Mouse (Mus musculus) MEL (cell line): ENCODE measurements around the gene Abhd15. TPM values are rescaled to one million over a fixed set of nuclear protein-coding genes. Genes with fewer than 3 reads are reported as not detected.
A peak's percentile ranks its signal among the peaks of the same experiment; 100 is the strongest.

Source experiments
- DNase-seq: peaks from one replicate; pipeline ENCODE4 v3.0.0; 2011; ENCODE audit warnings: low read depth, low spot score
- H3K27ac ChIP-seq: 2 replicates; pipeline ENCODE4 v1.5.1; 2012; ENCODE audit warnings: low read depth, mild to moderate bottlenecking, control low read depth, low read length, moderate library complexity; ENCODE audit not compliant: control insufficient read depth
- H3K27me3 ChIP-seq, 2 experiments: fragments of 150-350 bp in 1 of 2; sonication (generic) in 1 of 2; 2 replicates each; pipeline ENCODE4 v1.6.1; 2012; ENCODE audit warnings: low read length in 2 of 2, mild to moderate bottlenecking in 2 of 2, improper control_type of control experiment in 1 of 2, moderate library complexity in 1 of 2; ENCODE audit not compliant: insufficient read depth in 2 of 2, control insufficient read depth in 1 of 2
- H3K36me3 ChIP-seq, 2 experiments: 2 replicates each; pipeline ENCODE4 v1.6.1; 2012 to 2014; ENCODE audit warnings: low read length in 2 of 2, improper control_type of control experiment in 1 of 2, inconsistent platforms in 1 of 2, mild to moderate bottlenecking in 1 of 2; ENCODE audit not compliant: insufficient read depth in 2 of 2, control insufficient read depth in 1 of 2
- H3K4me1 ChIP-seq, 2 experiments: fragments of 150-350 bp in 1 of 2; sonication (generic) in 1 of 2; 2 replicates each; pipeline ENCODE4 v1.6.1; 2012; ENCODE audit warnings: low read length in 2 of 2, improper control_type of control experiment in 1 of 2, mild to moderate bottlenecking in 1 of 2; ENCODE audit not compliant: insufficient read depth in 2 of 2, control insufficient read depth in 1 of 2
- H3K4me3 ChIP-seq, 2 experiments: fragments of 150-350 bp in 1 of 2; sonication (generic) in 1 of 2; 2 replicates each; pipeline ENCODE4 v1.5.1; 2012; ENCODE audit warnings: low read depth in 2 of 2, low read length in 2 of 2, mild to moderate bottlenecking in 2 of 2, moderate library complexity in 2 of 2, control low read depth in 1 of 2, improper control_type of control experiment in 1 of 2; ENCODE audit not compliant: control insufficient read depth in 1 of 2, insufficient read depth in 1 of 2
- H3K79me2 ChIP-seq: 2 replicates; pipeline ENCODE4 v1.6.1; 2012; ENCODE audit warnings: mild to moderate bottlenecking, low read length, moderate library complexity; ENCODE audit not compliant: control insufficient read depth, poor library complexity, insufficient read depth
- H3K9ac ChIP-seq: 2 replicates; pipeline ENCODE4 v1.6.1; 2012; ENCODE audit warnings: low read depth, mild to moderate bottlenecking, control low read depth, low read length, moderate library complexity; ENCODE audit not compliant: control insufficient read depth, poor library complexity, severe bottlenecking
- H3K9me3 ChIP-seq: fragments of 150-350 bp; sonication (generic); replicated peaks from 2 replicates; pipeline ENCODE4 v1.6.1; 2012; ENCODE audit warnings: mild to moderate bottlenecking, low read length, improper control_type of control experiment, moderate library complexity; ENCODE audit not compliant: insufficient read depth
- BHLHE40 ChIP-seq: IDR thresholded peaks from 2 replicates; pipeline ENCODE4 v1.6.1; 2012; ENCODE audit warnings: low read depth, mild to moderate bottlenecking, inconsistent platforms, low read length, improper control_type of control experiment, borderline replicate concordance
- CHD1 ChIP-seq: IDR thresholded peaks from 2 replicates; pipeline ENCODE4 v1.6.1; 2012; ENCODE audit warnings: low read depth, mild to moderate bottlenecking, inconsistent platforms, low read length, improper control_type of control experiment
- CHD2 ChIP-seq: IDR thresholded peaks from 2 replicates; pipeline ENCODE4 v1.6.1; 2011; ENCODE audit warnings: low read length, improper control_type of control experiment
- CTCF ChIP-seq, 3 experiments: IDR thresholded peaks in 2 of 3; conservative IDR thresholded peaks in 1 of 3; 2 replicates each; pipeline ENCODE4 v1.5.1; 2011 to 2012; ENCODE audit warnings: low read length in 3 of 3, low read depth in 2 of 3, mild to moderate bottlenecking in 2 of 3, improper control_type of control experiment in 1 of 3, inconsistent platforms in 1 of 3, mixed read lengths in 1 of 3, moderate library complexity in 1 of 3; ENCODE audit not compliant: control insufficient read depth in 1 of 3, insufficient read depth in 1 of 3, poor library complexity in 1 of 3, severe bottlenecking in 1 of 3
- EP300 ChIP-seq, 2 experiments: IDR thresholded peaks; 2 replicates each; pipeline ENCODE4 v1.6.1; 2011; ENCODE audit warnings: improper control_type of control experiment in 2 of 2, low read length in 2 of 2, low read depth in 1 of 2, mild to moderate bottlenecking in 1 of 2
- GABPA ChIP-seq: IDR thresholded peaks from 2 replicates; pipeline ENCODE4 v1.6.1; 2012; ENCODE audit warnings: low read depth, mild to moderate bottlenecking, inconsistent platforms, low read length, improper control_type of control experiment, moderate library complexity
- JUND ChIP-seq: IDR thresholded peaks from 2 replicates; pipeline ENCODE4 v1.6.1; 2011; ENCODE audit warnings: low read depth, mild to moderate bottlenecking, improper control_type of control experiment, low read length
- MAFK ChIP-seq: IDR thresholded peaks from 2 replicates; pipeline ENCODE4 v1.6.1; 2011; ENCODE audit warnings: low read depth, mild to moderate bottlenecking, low read length, improper control_type of control experiment, borderline replicate concordance
- MAZ ChIP-seq: IDR thresholded peaks from 2 replicates; pipeline ENCODE4 v1.6.1; 2012; ENCODE audit warnings: low read depth, mild to moderate bottlenecking, inconsistent platforms, low read length, improper control_type of control experiment
- MXI1 ChIP-seq: IDR thresholded peaks from 2 replicates; pipeline ENCODE4 v1.6.1; 2011; ENCODE audit warnings: mild to moderate bottlenecking, low read depth, low read length, improper control_type of control experiment
- MYC ChIP-seq: IDR thresholded peaks from 2 replicates; pipeline ENCODE4 v1.6.1; 2011; ENCODE audit warnings: low read depth, mild to moderate bottlenecking, low read length, improper control_type of control experiment, moderate library complexity
- NELFE ChIP-seq: IDR thresholded peaks from 2 replicates; pipeline ENCODE4 v1.6.1; 2011; ENCODE audit warnings: low read depth, low read length, improper control_type of control experiment
- NRF1 ChIP-seq: IDR thresholded peaks from 2 replicates; pipeline ENCODE4 v1.6.1; 2014; ENCODE audit warnings: low read depth, mild to moderate bottlenecking, inconsistent platforms, low read length, improper control_type of control experiment, moderate library complexity; ENCODE audit not compliant: poor library complexity, insufficient read depth, severe bottlenecking
- POLR2AphosphoS2 ChIP-seq: IDR thresholded peaks from 2 replicates; pipeline ENCODE4 v1.6.1; 2011; ENCODE audit warnings: low read length, improper control_type of control experiment
- POLR2AphosphoS5 ChIP-seq: IDR thresholded peaks from 2 replicates; pipeline ENCODE4 v1.6.1; 2012; ENCODE audit warnings: low read depth, borderline replicate concordance, mild to moderate bottlenecking, inconsistent platforms, low read length, moderate library complexity, mixed read lengths
- RAD21 ChIP-seq: IDR thresholded peaks from 2 replicates; pipeline ENCODE4 v1.6.1; 2011; ENCODE audit warnings: mild to moderate bottlenecking, low read depth, low read length, improper control_type of control experiment
- SMC3 ChIP-seq: IDR thresholded peaks from 2 replicates; pipeline ENCODE4 v1.6.1; 2011; ENCODE audit warnings: low read depth, low read length, improper control_type of control experiment
- TCF12 ChIP-seq: IDR thresholded peaks from 2 replicates; pipeline ENCODE4 v1.6.1; 2014; ENCODE audit warnings: low read depth, mild to moderate bottlenecking, inconsistent platforms, low read length, improper control_type of control experiment, moderate library complexity
- UBTF ChIP-seq: IDR thresholded peaks from 2 replicates; pipeline ENCODE4 v1.6.1; 2012; ENCODE audit warnings: low read depth, mild to moderate bottlenecking, inconsistent platforms, low read length, improper control_type of control experiment, moderate library complexity, borderline replicate concordance; ENCODE audit not compliant: insufficient read depth
- USF2 ChIP-seq, 2 experiments: IDR thresholded peaks; 2 replicates each; pipeline ENCODE4 v1.6.1; 2011 to 2012; ENCODE audit warnings: improper control_type of control experiment in 2 of 2, low read length in 2 of 2, borderline replicate concordance in 1 of 2, inconsistent platforms in 1 of 2, low read depth in 1 of 2, mild to moderate bottlenecking in 1 of 2; ENCODE audit not compliant: insufficient read depth in 1 of 2
- ZKSCAN1 ChIP-seq: IDR thresholded peaks from 2 replicates; pipeline ENCODE4 v1.6.1; 2012; ENCODE audit warnings: low read depth, mild to moderate bottlenecking, inconsistent platforms, low read length, improper control_type of control experiment, moderate library complexity
- ZNF384 ChIP-seq: IDR thresholded peaks from 2 replicates; pipeline ENCODE4 v1.6.1; 2012; ENCODE audit warnings: low read depth, mild to moderate bottlenecking, inconsistent platforms, low read length, improper control_type of control experiment
- polyA plus RNA-seq, 2 experiments: library from polyadenylated mRNA; stranded (reverse) in 1 of 2; unstranded in 1 of 2; fragments of >175 nt in 1 of 2; fragments of >200 nt in 1 of 2; gene quantifications; 2 replicates each; pipeline versions ENCODE4 v1.2.1 to v1.2.4; 2012; ENCODE audit warnings: low replicate concordance in 2 of 2, low read depth in 1 of 2; ENCODE audit not compliant: insufficient read length in 2 of 2, insufficient read depth in 1 of 2, missing spikeins in 1 of 2
- total RNA-seq: library from RNA; depleted of rRNA; stranded (reverse); fragments of 300-350 nt; gene quantifications from 2 replicates; pipeline ENCODE4 v1.2.3, GENCODE M21; 2012

Gene Abhd15
- total and polyA plus RNA-seq, 3 experiments = 1.7 to 1.9 TPM; not detected in 1

GRCm38 (mm10) chr11:77466544-77466943 is 48.4 kb upstream of the Abhd15 start:
- Histone ChIP-seq H3K4me3 (no peak overlapping the region; a peak in 1 of 4 replicates), H3K27ac (no peak overlapping the region), H3K9ac (peak overlapping the region; percentile 41; the same call in 1 of the 2 replicates), H3K9me3 (no peaks in the 10 kb centered on the region), H3K79me2 (no peaks in the 10 kb centered on the region), H3K4me1 (no peaks in the 10 kb centered on the region), H3K27me3 (no peaks in the 10 kb centered on the region), H3K36me3 (no peaks in the 10 kb centered on the region)
- no peak for DNase-seq
- TF ChIP-seq ZNF384 = no peak
- TF ChIP-seq NRF1 = no peak
- no peak for TF ChIP-seq JUND
- TF ChIP-seq SMC3 = no peak
- TF ChIP-seq USF2 (IDR thresholded peaks at IDR 0.05; ENCODE audit: borderline replicate concordance in 1 of 2, insufficient read depth in 1 of 2, low read depth in 1 of 2, low read length in 2 of 2) = no peak
- TF ChIP-seq, all 39 proteins: peak for 0

GRCm38 (mm10) chr11:77467157-77467556 is 47.8 kb upstream of the Abhd15 start:
- DNase-seq = peak; percentile 90
- TF ChIP-seq MYC (no peak), SMC3 (peak; percentile 51; the same call in 1 of the 2 replicates), RAD21 (peak; percentile 59), ZKSCAN1 (no peak), CTCF (IDR thresholded peaks at IDR 0.05 in 2 of 3, conservative IDR thresholded peaks at IDR 0.05 in 1 of 3; ENCODE audit: control insufficient read depth in 1 of 3, insufficient read depth in 1 of 3, low read depth in 2 of 3, low read length in 3 of 3, poor library complexity in 1 of 3, severe bottlenecking in 1 of 3) (peak in 2 of 3 experiments; percentile 64 to 92; a peak in 5 of 6 replicates), CHD1 (no peak), NRF1 (no peak), NELFE (no peak), UBTF (0 out of 2 replicates have a peak, but pooled peaks have one; percentile 94)
- Histone ChIP-seq H3K36me3 (no peaks in the 10 kb centered on the region), H3K9me3 (no peaks in the 10 kb centered on the region), H3K27ac (no peak overlapping the region), H3K79me2 (no peaks in the 10 kb centered on the region), H3K4me1 (no peaks in the 10 kb centered on the region), H3K27me3 (no peaks in the 10 kb centered on the region), H3K4me3 (peak overlapping the region; percentile 54 to 65), H3K9ac (peak overlapping the region; percentile 66)

DNA sequence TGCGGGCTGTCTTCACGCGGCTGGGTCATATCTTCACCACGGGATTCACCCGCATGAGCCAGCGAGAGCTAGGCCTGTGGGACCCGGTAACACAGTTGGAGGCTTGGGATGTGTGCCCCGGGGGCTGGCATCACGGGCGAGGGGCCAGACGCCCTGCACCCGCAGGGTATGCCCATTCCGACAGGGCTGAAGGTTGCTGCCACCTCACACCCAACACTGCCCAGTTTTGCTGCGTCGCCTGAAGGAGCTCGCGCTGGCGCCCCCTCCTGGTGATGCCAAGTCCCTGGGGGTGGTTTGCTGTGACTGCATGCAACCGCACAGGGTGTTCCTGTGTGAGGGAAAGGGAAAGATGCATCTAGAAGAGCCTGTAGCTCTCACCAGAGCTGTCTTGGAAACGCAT is 47.1 kb upstream of the Abhd15 start:
- H3K27me3 ChIP-seq = no peaks in the 10 kb centered on the region
- H3K27ac ChIP-seq = no peak overlapping the region
- peak overlapping the region; percentile 66 for H3K9ac ChIP-seq
- H3K9me3 ChIP-seq = no peaks in the 10 kb centered on the region
- DNase-seq = peak; percentile 95
- no peaks in the 10 kb centered on the region for H3K36me3 ChIP-seq
- H3K4me1 ChIP-seq = no peaks in the 10 kb centered on the region
- H3K4me3 ChIP-seq = peak overlapping the region; percentile 54 to 65
- no peaks in the 10 kb centered on the region for H3K79me2 ChIP-seq
- TF ChIP-seq MAFK (no peak), CHD2 (no peak), CHD1 (no peak), POLR2AphosphoS5 (no peak), JUND (no peak), TCF12 (no peak; the same call in 1 of the 2 replicates), UBTF (no peak), BHLHE40 (no peak), ZNF384 (no peak; the same call in 1 of the 2 replicates), MXI1 (peak; percentile 64), GABPA (no peak), EP300 (IDR thresholded peaks at IDR 0.05; ENCODE audit: low read depth in 1 of 2, low read length in 2 of 2) (no peak; a peak in 1 of 4 replicates), MAZ (peak; percentile 93), POLR2AphosphoS2 (no peak), USF2 (IDR thresholded peaks at IDR 0.05; ENCODE audit: borderline replicate concordance in 1 of 2, insufficient read depth in 1 of 2, low read depth in 1 of 2, low read length in 2 of 2) (no peak), ZKSCAN1 (no peak), CTCF (IDR thresholded peaks at IDR 0.05 in 2 of 3, conservative IDR thresholded peaks at IDR 0.05 in 1 of 3; ENCODE audit: control insufficient read depth in 1 of 3, insufficient read depth in 1 of 3, low read depth in 2 of 3, low read length in 3 of 3, poor library complexity in 1 of 3, severe bottlenecking in 1 of 3) (peak; percentile 95 to 100 (median 99))
